Mouse (Mus musculus): ENCODE measurements around the gene Ctnnd2.

GRCm38 (mm10) chr15:31020769-31021168 is 848.4 kb downstream of the Ctnnd2 start:
- TF ChIP-seq GATA2 (IDR thresholded peaks at IDR 0.05; ENCODE audit: borderline replicate concordance, low read depth, low read length) (no peak), GATA1 (IDR thresholded peaks at IDR 0.05; ENCODE audit: borderline replicate concordance, low read length) (no peak), CTCF (IDR thresholded peaks at IDR 0.05; ENCODE audit: low read depth, low read length) (no peak), POLR2AphosphoS5 (IDR thresholded peaks at IDR 0.05; ENCODE audit: insufficient replicate concordance, low read depth, low read length) (no peak)
